In genomic region chr13:53543291-53543690, GRCm38 (mm10) we compare ENCODE assay signal across 28 mouse cellular contexts.
A peak's percentile ranks its signal among the peaks of the same experiment; 100 is the strongest.
DNase-seq lines count a peak whose midpoint lies in the region; ATAC-seq lines count a peak whose summit lies in the region.
"Had no signal": no experiment of that assay in that cellular context is flagged by ENCODE, and none has a peak within 500 bp of the region (broad histone marks: within the 10 kb centered on the region; RNA-seq: fewer than 3 reads in every experiment).

No protein-coding gene starts in this region.

- DNase-seq in neural tube, embryonic 10.5 days (ENCODE audit: extremely low spot score, low spot score): peak; percentile 45
- peak; percentile 77 for DNase-seq in limb, embryonic 10.5 days (ENCODE audit: low spot score)
- no peak for DNase-seq in layer of hippocampus, postnatal 36 days
- no peak for DNase-seq in cerebellum, postnatal 4 days (ENCODE audit: low spot score in 2 of 2)
- no peak for DNase-seq in forebrain, embryonic 14.5 days (ENCODE audit: low spot score)
- DNase-seq: adrenal gland, adult 2 months; B cell, adult 2 months; cerebellum, adult 11 months; cerebellum, adult 9-11 months; heart, postnatal 4 days; kidney, adult 18-20 months; kidney, postnatal 4 days; lung, postnatal 36 days; midbrain, embryonic 14.5 days; thymus, adult 2 months; thymus, postnatal 4 days had no signal

- no peaks in the 10 kb centered on the region for H3K9me3 ChIP-seq in neural tube, embryonic 15.5 days (replicated peaks)
- H3K9me3 ChIP-seq in embryonic facial prominence, embryonic 12.5 days: no peaks in the 10 kb centered on the region
- H3K9me3 ChIP-seq in limb, embryonic 10.5 days (replicated peaks): no peaks in the 10 kb centered on the region
- H3K9me3 ChIP-seq in forebrain, embryonic 14.5 days (replicated peaks; ENCODE audit: control insufficient read depth, low read length): no peaks in the 10 kb centered on the region
- H3K9me3 ChIP-seq in heart, embryonic 11.5 days (replicated peaks; ENCODE audit: control insufficient read depth, low read length): no peaks in the 10 kb centered on the region
- H3K9me3 ChIP-seq: forebrain, embryonic 15.5 days; heart, embryonic 15.5 days; limb, embryonic 15.5 days; lung, embryonic 15.5 days; neural tube, embryonic 13.5 days; stomach, embryonic 15.5 days had no signal

- H3K4me1 ChIP-seq in neural tube, embryonic 15.5 days: no peaks in the 10 kb centered on the region
- H3K4me1 ChIP-seq in embryonic facial prominence, embryonic 12.5 days: peaks cover 18% of the 10 kb centered on the region
- peaks cover 42% of the 10 kb centered on the region for H3K4me1 ChIP-seq in limb, embryonic 10.5 days
- H3K4me1 ChIP-seq in forebrain, embryonic 14.5 days (ENCODE audit: control insufficient read depth, insufficient read depth, low read length): no peaks in the 10 kb centered on the region
- H3K4me1 ChIP-seq in heart, embryonic 11.5 days (ENCODE audit: control insufficient read depth, insufficient read depth, low read length): no peaks in the 10 kb centered on the region
- H3K4me1 ChIP-seq: forebrain, embryonic 15.5 days; lung, embryonic 15.5 days; neural tube, embryonic 13.5 days; stomach, embryonic 15.5 days had no signal

- H3K27me3 ChIP-seq in neural tube, embryonic 15.5 days (replicated peaks): no peaks in the 10 kb centered on the region; the same call in 1 of the 2 replicates
- H3K27me3 ChIP-seq in embryonic facial prominence, embryonic 12.5 days: no peaks in the 10 kb centered on the region
- peaks cover 14% of the 10 kb centered on the region for H3K27me3 ChIP-seq in limb, embryonic 10.5 days (ENCODE audit: low read depth, poor library complexity, severe bottlenecking)
- H3K27me3 ChIP-seq in forebrain, embryonic 14.5 days (replicated peaks; ENCODE audit: control insufficient read depth, insufficient read depth, low read length): no peaks in the 10 kb centered on the region
- no peaks in the 10 kb centered on the region for H3K27me3 ChIP-seq in heart, embryonic 11.5 days (ENCODE audit: control insufficient read depth, insufficient read depth, low read length)
- H3K27me3 ChIP-seq: forebrain, embryonic 15.5 days; heart, embryonic 15.5 days; lung, embryonic 15.5 days; stomach, embryonic 15.5 days had no signal

- no peak overlapping the region for H3K9ac ChIP-seq in neural tube, embryonic 15.5 days (replicated peaks)
- no peak overlapping the region for H3K9ac ChIP-seq in embryonic facial prominence, embryonic 12.5 days
- no peak overlapping the region for H3K9ac ChIP-seq in forebrain, embryonic 14.5 days (ENCODE audit: low read length)
- H3K9ac ChIP-seq in heart, embryonic 11.5 days (ENCODE audit: low read depth, low read length): no peak overlapping the region
- H3K9ac ChIP-seq: forebrain, embryonic 15.5 days; heart, embryonic 15.5 days; limb, embryonic 15.5 days; liver, embryonic 14.5 days; lung, embryonic 15.5 days; neural tube, embryonic 13.5 days; stomach, embryonic 15.5 days had no signal

- no peak overlapping the region for H3K27ac ChIP-seq in neural tube, embryonic 15.5 days (replicated peaks)
- H3K27ac ChIP-seq in embryonic facial prominence, embryonic 12.5 days: peak overlapping the region; percentile 63
- peak overlapping the region; percentile 67 for H3K27ac ChIP-seq in limb, embryonic 10.5 days
- H3K27ac ChIP-seq in forebrain, embryonic 14.5 days (ENCODE audit: low read depth, low read length): no peak overlapping the region
- H3K27ac ChIP-seq in heart, embryonic 11.5 days (ENCODE audit: low read depth, low read length): no peak overlapping the region
- H3K27ac ChIP-seq: forebrain, embryonic 15.5 days; heart, embryonic 15.5 days; limb, embryonic 15.5 days; liver, embryonic 14.5 days; lung, embryonic 15.5 days; neural tube, embryonic 13.5 days; stomach, embryonic 15.5 days had no signal

- 73% methylated on average over 5 of the region's 5 CpGs for WGBS in neural tube, embryonic 15.5 days
- WGBS in embryonic facial prominence, embryonic 12.5 days: 12% methylated on average over 5 of the region's 5 CpGs
- WGBS in limb, embryonic 10.5 days: 25% methylated on average over 5 of the region's 5 CpGs
- WGBS in forebrain, embryonic 14.5 days: 84% methylated on average over 5 of the region's 5 CpGs
- 59% methylated on average over 5 of the region's 5 CpGs for WGBS in heart, embryonic 11.5 days (ENCODE audit: insufficient replicate concordance)

- H3K36me3 ChIP-seq in neural tube, embryonic 15.5 days: no peaks in the 10 kb centered on the region
- H3K36me3 ChIP-seq in embryonic facial prominence, embryonic 12.5 days: no peaks in the 10 kb centered on the region
- H3K36me3 ChIP-seq in limb, embryonic 10.5 days: no peaks in the 10 kb centered on the region
- H3K36me3 ChIP-seq in forebrain, embryonic 14.5 days (ENCODE audit: control insufficient read depth, insufficient read depth, low read length): no peaks in the 10 kb centered on the region
- H3K36me3 ChIP-seq in heart, embryonic 11.5 days (ENCODE audit: control insufficient read depth, insufficient read depth, low read length): no peaks in the 10 kb centered on the region
- H3K36me3 ChIP-seq: forebrain, embryonic 15.5 days; G1E; heart, embryonic 15.5 days; limb, embryonic 15.5 days; lung, embryonic 15.5 days; neural tube, embryonic 13.5 days; stomach, embryonic 15.5 days had no signal

- ATAC-seq in neural tube, embryonic 15.5 days (ENCODE audit: low FRiP score): no peak
- ATAC-seq in embryonic facial prominence, embryonic 12.5 days (ENCODE audit: insufficient number of reproducible peaks, insufficient read depth, low FRiP score, low TSS enrichment): no peak
- no peak for ATAC-seq in forebrain, embryonic 14.5 days
- no peak for ATAC-seq in heart, embryonic 11.5 days (replicated peaks; ENCODE audit: insufficient number of reproducible peaks, low FRiP score, low TSS enrichment)
- ATAC-seq: forebrain, embryonic 15.5 days had no signal

- no peak overlapping the region for H3K4me2 ChIP-seq in neural tube, embryonic 15.5 days
- H3K4me2 ChIP-seq in embryonic facial prominence, embryonic 12.5 days (replicated peaks): no peak overlapping the region
- no peak overlapping the region for H3K4me2 ChIP-seq in forebrain, embryonic 14.5 days (ENCODE audit: low read length)
- no peak overlapping the region for H3K4me2 ChIP-seq in heart, embryonic 11.5 days
- H3K4me2 ChIP-seq: forebrain, embryonic 15.5 days; heart, embryonic 15.5 days; limb, embryonic 15.5 days; lung, embryonic 15.5 days; neural tube, embryonic 13.5 days; stomach, embryonic 15.5 days had no signal

- no peak overlapping the region for H3K4me3 ChIP-seq in neural tube, embryonic 15.5 days (replicated peaks)
- H3K4me3 ChIP-seq in embryonic facial prominence, embryonic 12.5 days: no peak overlapping the region
- H3K4me3 ChIP-seq in limb, embryonic 10.5 days: 0 out of 2 replicates have a peak overlapping the region, but pooled peaks have one; percentile 14
- H3K4me3 ChIP-seq in forebrain, embryonic 14.5 days (ENCODE audit: low read depth, low read length): no peak overlapping the region
- no peak overlapping the region for H3K4me3 ChIP-seq in heart, embryonic 11.5 days (ENCODE audit: low read depth, low read length)
- H3K4me3 ChIP-seq: forebrain, embryonic 15.5 days; heart, embryonic 15.5 days; limb, embryonic 15.5 days; lung, embryonic 15.5 days; megakaryocyte, embryonic 14.5 days; neural tube, embryonic 13.5 days; stomach, embryonic 15.5 days had no signal

Comparison
In these comparisons a context has a peak if more than half of its experiments do, and no peak if none do; other contexts are left out.
1. DNase-seq: peak in neural tube, embryonic 10.5 days (single experiment) and limb, embryonic 10.5 days (single experiment); none in layer of hippocampus, postnatal 36 days (0 of 2), cerebellum, postnatal 4 days (0 of 2) and forebrain, embryonic 14.5 days (single experiment).
2. H3K27ac ChIP-seq: peak in embryonic facial prominence, embryonic 12.5 days (single experiment) and limb, embryonic 10.5 days (single experiment); none in neural tube, embryonic 15.5 days (single experiment), forebrain, embryonic 14.5 days (single experiment) and heart, embryonic 11.5 days (single experiment).